Mouse (Mus musculus): ENCODE data around the gene Shank3.

Gene Shank3

GRCm38 (mm10) chr15:89477806-89478205, 21.6 kb upstream of the Shank3 start:
- DNase-seq = no peak

DNA sequence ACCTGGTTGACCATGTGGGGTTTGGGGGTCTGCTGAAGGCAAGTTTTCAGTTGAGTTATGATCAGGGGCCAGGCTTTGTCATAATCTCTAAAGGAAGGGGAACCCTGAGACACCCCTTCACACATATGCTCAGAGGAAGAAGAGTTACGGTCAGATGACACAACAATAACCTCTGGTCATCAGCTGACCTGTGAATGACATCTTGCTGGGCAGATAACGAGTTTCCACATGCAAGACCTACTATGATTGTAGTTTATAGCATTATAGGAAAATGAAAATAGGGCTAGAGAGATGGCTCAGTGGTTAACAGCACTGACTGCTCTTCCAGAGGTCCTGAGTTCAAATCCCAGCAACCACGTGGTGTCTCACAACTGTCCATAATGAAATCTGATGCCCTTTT, 20.8 kb upstream of the Shank3 start:
- no peak for DNase-seq

- no peak for DNase-seq
Measured at GRCm38 (mm10) chr15:89480584-89480983, 18.8 kb upstream of the Shank3 start.

DNA sequence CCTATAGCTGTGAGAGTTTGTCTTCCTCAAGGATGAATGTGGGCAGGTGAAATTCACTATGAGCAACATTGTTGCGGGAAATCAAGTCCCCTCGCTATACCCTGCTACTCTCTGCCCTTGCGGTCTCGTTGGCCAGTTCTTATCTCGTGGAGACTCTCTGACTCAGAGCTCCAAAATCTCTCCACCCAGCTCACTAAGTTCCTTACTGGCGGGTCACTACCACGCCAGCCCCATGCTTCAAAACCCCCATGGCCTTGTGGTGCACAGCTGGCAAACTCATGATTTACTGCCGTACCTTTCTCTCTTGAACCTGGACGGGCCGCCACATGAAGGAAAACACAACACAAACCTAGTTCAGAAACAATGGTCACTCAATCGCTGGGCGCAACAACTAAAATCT, 11.2 kb upstream of the Shank3 start:
- DNase-seq = no peak

DNA sequence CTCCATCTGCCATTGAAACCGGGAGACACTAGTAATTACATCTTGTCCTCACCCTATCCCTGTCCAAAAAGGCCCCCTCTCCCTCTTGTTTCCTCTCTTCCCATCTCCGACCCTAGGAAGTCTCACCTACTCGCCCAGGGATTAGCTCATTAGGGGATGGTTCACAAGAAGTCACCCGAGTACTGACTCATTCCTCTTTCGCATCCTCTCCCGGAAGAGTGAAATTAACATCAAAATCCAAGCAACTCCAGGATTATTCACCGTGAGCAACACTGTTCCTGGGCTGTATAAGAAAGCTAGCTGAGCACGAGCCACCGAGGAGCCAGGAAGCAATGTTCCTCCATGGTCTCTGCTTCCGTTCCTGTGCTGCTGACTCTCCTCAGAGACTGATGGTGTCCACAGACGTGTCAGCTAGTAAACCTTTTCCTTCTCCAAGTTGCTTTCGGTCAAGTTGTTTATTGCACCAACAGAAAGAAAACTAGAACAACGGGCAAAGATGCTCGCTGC, 10.8 kb upstream of the Shank3 start:
- DNase-seq = no peak

- no peak for DNase-seq
Measured at GRCm38 (mm10) chr15:89494970-89495369, 4.5 kb upstream of the Shank3 start.

DNA sequence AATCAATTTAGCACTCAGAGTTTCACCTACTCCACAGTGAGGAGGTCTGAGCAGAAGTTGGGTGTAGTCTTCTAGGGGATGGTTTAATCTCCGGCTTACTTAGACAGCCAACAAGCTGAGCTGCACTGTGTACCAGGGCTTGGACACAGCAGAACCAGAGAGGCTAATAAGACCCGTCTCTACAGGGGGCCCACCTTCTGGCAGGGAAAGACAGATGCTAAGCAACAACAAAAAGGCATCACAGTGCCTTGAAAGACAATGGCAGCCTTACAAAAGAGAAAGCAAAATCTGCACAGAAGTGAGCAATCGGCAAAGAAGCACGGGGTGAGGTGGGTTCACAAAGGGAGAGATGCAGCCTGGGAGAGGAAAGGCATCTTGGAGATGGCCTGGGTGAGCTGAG, 3.3 kb upstream of the Shank3 start:
- DNase-seq = no peak

DNA sequence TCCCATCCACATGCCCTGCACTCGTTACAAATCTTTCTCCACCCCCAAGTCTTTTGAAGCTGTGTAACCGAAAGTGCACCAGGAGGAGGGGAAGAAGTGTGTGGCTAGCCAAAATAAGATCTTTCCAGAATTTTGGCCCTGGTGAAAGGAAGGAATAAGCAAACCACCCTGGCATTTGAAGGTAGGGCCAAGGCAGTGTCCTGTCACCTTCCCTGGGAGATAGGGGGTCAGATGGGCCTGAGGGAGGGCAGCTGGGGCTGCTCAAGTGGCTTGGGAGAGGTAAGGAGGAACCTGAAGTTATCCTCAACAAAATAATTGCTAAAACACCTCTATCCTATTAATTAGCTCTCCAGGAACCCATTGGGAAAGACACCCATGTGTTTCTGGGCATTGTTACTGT, 2.6 kb upstream of the Shank3 start:
- no peak for DNase-seq

GRCm38 (mm10) chr15:89497391-89498048, 1.9 kb upstream of the Shank3 start:
- no peak for DNase-seq

- peak; percentile 37 to 44 for DNase-seq
Measured at GRCm38 (mm10) chr15:89498049-89498960, 1.1 kb upstream of the Shank3 start.

DNA sequence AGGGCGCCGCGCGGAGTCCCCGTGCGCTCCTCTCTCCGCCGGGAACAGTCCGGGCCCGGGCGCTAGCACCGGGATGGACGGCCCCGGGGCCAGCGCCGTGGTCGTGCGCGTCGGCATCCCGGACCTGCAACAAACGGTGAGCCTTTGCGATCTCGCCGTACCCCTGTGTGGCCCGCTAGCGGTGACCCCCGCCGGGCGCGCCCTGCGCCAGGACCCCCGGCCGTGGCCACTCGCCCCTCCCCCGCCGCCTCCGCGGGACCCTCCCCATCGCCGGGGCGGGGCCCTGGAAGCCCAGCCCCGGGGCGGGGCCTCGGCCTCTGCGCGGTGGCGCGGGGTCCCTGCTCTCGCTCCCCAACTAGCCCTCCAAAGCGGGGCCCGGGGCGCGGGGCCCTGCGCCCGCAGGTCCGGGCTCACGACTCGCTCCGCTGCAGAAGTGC, 379 bp downstream of the Shank3 start:
- DNase-seq = no peak

GRCm38 (mm10) chr15:89500221-89500791, 883 bp downstream of the Shank3 start:
- no peak for DNase-seq

DNA sequence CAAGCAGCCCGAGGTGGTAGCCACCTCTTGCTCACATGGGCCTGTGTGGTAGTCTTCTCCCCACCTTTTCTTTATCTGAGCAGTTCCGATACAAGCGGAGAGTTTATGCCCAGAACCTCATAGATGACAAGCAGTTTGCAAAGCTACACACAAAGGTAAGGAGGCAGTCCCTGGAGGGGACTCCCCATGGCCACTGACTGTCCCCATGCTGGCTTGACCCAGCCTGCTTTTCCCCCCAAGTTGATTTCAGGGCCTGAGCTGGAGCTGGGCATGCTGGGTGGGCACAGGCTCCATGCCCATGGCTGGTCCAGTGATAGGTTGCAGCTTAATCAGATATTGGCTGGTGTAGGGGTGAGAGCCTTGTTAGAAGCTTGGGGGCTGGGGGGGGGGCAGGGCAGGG, 1.9 kb downstream of the Shank3 start:
- DNase-seq = no peak

DNA sequence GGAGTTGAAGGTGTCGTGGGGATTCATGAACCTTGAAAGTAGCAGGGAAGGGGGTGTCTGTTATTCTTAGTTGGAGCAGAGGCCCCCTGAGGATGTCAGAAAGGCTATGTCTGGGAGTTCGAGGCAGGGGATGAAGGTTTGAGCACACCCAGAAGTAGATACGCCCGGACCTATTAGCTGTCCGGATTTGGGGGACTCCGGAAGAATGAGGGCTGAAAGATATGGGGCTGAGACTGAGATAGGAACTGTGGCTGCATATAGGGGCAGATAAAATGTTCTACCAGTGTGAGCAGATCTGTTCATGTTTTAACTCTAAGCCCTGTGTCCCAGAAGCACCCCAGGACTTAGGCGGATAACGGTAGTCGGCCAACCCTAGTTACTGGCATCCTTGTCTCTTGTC, 5.4 kb downstream of the Shank3 start:
- no peak for DNase-seq

GRCm38 (mm10) chr15:89507751-89508150, 8.3 kb downstream of the Shank3 start:
- no peak for DNase-seq

GRCm38 (mm10) chr15:89512679-89513078, 13.3 kb downstream of the Shank3 start:
- DNase-seq = no peak

DNA sequence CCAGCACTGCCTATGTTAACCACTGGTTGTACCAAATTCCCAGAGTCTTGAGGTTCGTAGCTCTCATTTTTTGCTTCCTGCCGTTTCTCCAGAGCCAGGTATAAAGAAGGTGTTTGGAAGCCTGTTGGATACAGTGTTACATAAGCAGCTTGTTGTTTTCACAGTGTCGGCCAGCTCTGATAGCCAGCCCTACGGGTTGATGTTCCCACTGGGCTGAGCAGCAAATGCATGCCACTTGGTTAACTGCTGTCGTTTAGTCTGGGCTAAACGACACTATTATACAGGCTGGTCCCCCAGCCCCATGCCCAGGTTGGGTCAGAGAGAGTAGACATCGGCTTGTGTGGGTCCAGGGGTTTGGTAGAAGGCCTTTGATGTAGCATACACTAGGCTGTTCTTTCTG, 22.5 kb downstream of the Shank3 start:
- no peak for DNase-seq

GRCm38 (mm10) chr15:89522566-89523282, 23.3 kb downstream of the Shank3 start:
- DNase-seq = no peak

GRCm38 (mm10) chr15:89523283-89523832, 23.9 kb downstream of the Shank3 start:
- DNase-seq = no peak

DNA sequence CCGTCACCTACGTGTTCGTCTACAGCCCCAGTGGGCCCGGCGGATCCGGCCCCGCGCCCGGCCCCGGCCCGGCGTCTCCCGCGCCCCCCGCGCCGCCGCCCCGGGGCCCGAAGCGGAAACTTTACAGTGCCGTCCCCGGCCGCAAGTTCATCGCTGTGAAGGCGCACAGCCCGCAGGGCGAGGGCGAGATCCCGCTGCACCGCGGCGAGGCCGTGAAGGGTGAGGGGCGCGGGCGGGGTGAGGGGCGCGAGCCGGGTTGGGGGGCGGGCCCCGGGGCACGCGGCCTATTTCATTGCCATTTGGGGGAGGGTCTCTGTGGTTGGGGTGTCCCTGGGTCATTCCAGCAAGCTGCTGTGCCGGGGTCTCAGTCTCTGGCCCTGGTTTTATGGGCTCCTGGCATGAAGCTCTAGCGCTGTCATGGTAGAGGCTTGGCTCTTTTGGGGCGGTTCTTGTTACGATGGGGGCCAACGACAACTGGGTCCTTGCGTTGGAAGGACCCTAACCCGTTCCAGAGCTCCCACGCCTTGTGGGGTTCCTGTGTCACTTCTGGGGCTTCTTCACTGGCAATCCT, 24.7 kb downstream of the Shank3 start:
- DNase-seq = no peak

- no peak for DNase-seq
Measured at GRCm38 (mm10) chr15:89524611-89525415, 25.4 kb downstream of the Shank3 start.

Data from B cell, adult 2 months (primary cell).